Mouse (Mus musculus) hematopoietic stem cell, adult 5-6 weeks (primary cell): ENCODE measurements around the gene Serinc3. TPM values are rescaled to one million over a fixed set of nuclear protein-coding genes. Genes with fewer than 3 reads are reported as not detected.
"Not testable (repeated sequence)": the region's sequence is repeated elsewhere in the genome, so short reads cannot be mapped to it uniquely, and the experiment has no call there.

Source experiments
- ATAC-seq, 2 experiments: fragments of 125-278 bp in 1 of 2; replicated peaks in 1 of 2; 2 replicates each; pipeline ENCODE4 v1.8.0; 2016 to 2017; ENCODE audit warnings: inconsistent platforms in 2 of 2, mild to moderate bottlenecking in 2 of 2, moderate number of reproducible peaks in 2 of 2, low read depth in 1 of 2, moderate TSS enrichment in 1 of 2; ENCODE audit not compliant: low FRiP score in 2 of 2, poor library complexity in 2 of 2, severe bottlenecking in 2 of 2, insufficient read depth in 1 of 2, low TSS enrichment in 1 of 2
- total RNA-seq: library from RNA; stranded (forward); fragments of 172-1452, 232-1000 nt; gene quantifications from 2 replicates; pipeline ENCODE4 v1.2.3, GENCODE M21; 2017

Gene Serinc3
- total RNA-seq, 1 experiment from 2014 or later: 779 TPM

DNA sequence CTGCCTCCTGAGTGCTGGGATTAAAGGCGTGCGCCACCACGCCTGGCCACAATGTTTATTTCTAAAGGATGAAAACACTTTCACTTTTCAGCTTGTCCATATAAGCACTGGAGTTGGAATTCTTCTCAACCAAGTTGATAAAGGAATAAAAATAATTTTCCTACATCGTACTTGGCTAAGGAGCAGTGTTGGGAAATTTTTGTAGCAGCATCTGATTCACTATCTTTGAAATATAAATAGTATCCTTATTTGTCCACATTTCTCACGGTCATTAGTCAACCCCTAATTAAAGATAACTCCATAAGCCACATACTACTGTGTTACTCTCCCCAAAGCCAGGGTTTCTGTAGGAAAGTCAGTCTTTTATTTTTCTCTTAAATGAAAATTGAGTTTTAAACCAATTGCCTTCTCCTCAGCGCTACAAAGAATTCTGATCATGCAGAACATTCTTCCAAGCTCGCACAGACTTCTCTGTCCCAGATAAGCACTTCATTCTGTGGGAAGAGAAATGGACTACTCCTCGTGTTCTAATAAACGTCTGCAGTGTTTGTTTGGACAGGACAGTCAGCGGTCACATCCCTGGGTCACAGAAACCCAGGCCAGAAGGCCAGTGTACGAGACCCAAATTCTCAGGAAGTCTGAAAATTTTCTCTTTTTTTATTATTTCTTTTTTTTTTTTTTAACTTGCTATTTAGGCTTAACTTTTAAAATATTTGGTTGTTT lies 26.1 kb upstream of the Serinc3 start:
- no peak for ATAC-seq

DNA sequence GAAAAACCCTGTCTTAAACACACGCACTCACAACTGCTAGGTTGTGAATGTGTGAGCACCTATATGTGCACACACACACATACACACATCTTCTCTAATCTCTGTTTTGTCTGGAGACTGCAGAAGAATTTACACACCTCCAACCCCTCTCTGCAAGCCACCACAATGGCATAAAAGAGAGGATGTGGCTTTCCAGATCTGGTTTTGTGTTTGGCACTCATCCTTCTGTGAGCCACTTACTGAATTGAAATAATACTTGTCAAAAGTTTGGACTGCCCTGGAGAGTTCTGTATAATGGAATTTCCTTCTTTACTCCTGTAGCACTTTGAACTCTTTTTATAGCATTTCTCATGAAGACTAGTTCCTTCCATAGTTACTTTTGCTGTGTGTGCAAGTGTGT lies 22.1 kb upstream of the Serinc3 start:
- peak; percentile 62 to 76; a peak in 3 of 4 replicates for ATAC-seq

DNA sequence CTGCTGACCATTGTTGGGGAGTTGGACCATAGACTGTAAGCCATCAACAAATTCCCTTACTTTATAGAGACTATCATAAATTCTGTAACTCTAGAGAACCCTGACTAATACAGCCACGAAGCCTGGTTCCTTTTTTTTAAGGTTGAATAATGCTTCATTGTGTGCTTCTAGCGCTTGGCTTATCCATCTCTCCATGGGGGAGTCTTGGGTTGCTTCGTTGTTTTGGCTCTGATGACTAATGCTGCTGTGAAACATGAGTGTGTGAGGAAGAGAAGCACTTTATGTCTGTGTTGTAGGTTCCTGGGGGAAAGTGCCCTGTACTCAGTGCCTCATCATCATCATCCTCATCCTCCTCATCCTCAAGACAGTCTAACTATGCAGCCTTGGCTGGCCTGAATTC lies 19.0 kb upstream of the Serinc3 start:
- no peak for ATAC-seq

DNA sequence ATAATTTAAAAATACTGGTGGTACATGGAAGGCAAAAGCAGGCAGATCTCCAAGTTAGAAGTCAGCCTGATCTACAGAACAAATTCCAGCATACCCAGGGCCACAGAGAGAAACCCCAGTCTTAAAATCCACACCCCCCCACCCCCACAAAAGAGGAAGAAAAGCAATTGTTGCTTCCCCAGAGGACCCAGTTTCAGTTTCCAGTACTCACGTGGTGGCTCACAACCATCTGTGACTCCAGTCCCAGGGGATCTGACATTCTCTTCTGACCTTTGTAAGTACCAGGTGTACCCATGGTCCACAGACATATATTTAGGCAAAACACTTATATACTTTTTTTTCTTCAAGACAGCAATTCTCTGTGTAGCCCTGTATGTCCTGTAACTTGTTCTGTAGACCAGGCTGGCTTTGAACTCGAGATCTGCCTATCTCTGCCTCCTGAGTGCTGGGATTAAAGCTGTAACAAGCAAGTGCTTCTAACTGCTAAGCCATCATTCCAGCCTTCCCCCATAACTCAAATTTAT lies 17.8 kb upstream of the Serinc3 start:
- ATAC-seq: peak; percentile 40 to 43; a peak in 2 of 4 replicates

DNA sequence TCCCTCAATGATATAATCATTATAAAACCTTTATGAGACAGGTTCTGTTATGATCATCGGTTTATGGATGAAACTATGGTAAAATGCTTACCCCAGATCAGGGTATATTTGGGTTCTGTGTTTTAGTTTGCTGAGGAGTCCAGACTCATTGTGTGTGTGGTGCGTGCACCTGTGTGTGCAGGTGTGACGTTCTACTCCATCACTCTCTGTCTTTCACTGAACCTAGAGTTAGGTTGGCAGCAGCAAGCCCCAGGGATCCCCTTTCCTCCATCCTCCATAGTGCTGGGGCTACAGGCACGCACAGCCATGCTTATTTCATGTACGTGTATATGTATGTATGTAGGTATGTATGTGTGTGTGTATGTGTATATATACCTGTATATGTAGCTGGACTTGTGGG lies 17.1 kb upstream of the Serinc3 start:
- no peak for ATAC-seq

DNA sequence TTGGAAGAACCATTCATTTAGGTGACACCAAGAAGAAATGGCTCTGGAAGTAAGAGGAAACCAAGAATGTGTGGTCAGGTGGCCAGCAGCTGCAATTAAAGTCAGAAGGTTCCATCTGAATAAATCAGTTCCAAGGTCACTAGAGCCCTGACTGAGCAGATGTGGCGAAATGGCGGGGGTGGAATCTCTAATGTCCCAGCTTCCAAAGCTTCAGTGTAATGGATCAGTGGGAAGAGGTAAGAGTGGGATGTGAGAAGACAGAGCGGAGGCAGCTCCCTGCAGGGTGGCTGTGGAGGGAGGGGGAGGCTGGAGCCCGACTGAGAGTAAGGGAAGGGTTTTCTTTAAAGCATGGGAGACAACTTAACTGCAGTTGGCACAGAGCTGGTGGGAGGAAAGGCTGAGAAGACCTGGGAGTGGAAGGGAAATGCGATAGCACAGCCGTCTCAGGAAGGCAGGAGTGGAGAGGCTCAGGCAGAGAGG lies 16.5 kb upstream of the Serinc3 start:
- ATAC-seq: no peak

DNA sequence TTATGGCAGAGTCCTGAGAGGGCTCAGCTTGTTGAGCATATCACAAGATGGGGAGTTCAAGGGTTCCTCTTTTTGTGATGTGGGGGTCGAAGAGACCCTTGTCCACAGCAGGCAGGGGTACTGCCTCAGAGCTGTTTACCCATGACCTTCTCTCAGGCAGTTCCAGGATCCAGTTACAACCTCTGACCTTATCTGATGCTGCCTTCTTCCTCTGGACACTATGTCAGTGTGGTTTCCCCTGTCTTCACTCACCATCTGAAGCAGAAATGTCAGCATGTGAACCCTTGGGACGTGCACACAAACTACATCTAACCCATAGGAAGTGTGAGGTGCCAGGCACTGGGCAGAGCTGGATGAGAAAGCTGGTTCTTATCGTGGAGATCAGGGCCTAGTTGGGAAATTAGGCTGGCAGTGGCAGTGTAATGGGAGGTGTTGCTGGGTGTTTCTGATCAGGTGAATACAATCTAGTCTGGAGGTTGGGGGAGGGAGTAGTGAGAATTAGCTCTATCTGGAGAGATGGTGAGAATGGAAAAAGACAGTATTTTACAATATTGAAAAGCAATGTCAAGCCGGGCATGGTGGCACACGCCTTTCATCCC lies 15.3 kb upstream of the Serinc3 start:
- peak in 1 of 2 experiments; percentile 19; a peak in 1 of 4 replicates for ATAC-seq

DNA sequence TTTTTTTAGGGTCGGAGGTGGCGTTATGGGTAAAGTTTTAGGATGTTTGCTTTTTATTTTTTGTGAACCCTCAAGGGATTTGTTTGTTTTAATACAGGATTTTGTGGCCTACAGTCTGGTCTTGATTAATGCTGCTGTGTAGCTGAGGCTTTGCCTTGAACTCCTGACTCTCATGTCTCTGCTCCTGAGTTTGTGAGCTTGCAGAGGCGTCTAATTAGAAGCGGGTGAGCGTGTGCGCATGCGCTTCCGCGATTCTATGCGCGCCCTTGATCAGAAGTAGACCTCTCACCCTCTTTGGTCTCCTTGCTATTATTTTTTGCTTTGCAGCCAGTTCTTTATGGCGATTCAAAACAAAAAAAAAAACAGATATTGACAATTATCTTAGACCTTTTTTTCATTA lies 14.5 kb upstream of the Serinc3 start:
- ATAC-seq: no peak

DNA sequence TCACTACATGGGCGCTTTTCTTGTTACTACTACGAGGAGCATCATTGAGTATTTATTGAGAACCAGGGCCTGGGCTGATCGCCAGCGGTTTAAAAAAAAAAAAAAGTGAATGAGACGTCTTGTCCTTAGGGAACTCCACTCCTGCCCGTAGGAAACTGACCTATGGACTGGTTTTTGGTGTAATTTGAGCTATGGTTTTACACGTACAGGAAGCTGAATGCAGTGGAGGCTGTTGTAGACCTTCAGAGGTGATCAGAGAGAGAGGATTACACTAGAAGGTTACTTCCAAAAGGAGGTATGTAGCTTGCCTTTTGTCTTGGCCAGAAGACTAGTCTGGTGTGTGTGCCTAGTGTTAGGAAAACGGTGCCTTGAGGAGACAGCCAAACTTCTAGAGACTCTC lies 14.0 kb upstream of the Serinc3 start:
- ATAC-seq: no peak

DNA sequence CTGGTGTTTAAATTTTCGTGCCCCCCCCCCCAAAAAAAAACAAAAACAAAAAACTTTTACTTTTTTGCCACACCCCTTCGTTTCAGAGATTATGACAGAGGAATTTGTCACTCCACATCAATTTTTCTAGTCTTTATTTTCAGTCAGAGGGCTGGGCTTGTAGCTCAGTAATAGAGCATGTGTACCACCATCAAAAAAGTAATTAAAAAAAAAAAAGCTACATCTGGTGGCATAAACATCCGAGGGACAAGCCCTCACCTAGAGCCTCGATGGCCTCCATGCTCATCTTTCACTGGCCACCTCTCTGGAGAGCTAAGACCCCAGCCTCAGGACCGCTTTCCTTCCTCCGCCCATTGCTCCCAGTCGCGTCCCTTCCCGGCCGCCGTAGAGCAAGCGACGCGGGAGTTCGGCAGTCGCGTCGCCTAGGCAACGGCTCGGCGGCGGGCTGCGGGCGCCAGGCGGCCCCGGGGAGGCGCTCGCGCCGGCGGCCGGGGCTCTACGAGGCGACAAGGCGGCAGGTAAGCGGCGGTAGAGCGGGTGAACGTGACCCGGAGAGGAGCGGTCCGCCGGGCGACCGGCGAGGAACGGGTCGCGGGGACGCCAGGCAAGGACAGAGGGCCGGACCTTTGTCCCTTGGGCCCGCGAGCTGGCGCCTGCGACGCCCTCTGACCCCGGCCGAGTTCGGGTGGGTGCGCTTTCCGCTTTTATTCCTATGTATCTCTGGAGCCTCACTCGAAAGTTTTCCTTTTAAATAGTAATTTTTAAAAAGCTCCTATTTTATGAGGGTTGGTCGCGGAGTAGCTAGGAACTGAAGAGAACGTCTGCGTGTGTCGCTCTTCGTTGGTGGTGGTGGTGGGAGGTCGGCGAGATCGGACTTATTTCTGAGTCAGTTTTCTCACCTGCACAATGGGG lies 13.3 kb upstream of the Serinc3 start, which contains the start of gene Pkig:
Pkig (plus strand) TSS at position 412 of the 912 bp plus-strand sequence.
- ATAC-seq: peak; percentile 67 to 74

DNA sequence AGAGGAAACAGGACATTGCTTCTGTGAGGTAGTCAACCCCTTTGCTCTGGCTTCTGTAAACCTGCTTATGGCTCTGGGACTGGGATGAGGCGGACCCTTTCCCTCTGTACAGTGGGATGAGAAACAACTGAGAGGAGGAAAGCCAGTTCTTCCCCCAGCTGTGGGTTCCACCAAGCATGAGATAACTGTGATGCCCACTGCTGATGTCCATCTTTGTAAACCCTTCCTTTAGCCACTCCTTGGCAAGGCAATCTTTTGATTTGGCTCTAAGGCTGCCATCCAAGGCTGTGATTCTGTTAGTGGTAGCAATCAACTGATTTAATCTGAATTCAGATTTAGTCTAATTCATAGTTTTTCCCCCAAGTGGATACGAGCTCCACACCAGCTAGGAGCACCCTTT lies 12.6 kb upstream of the Serinc3 start:
- ATAC-seq: no peak

DNA sequence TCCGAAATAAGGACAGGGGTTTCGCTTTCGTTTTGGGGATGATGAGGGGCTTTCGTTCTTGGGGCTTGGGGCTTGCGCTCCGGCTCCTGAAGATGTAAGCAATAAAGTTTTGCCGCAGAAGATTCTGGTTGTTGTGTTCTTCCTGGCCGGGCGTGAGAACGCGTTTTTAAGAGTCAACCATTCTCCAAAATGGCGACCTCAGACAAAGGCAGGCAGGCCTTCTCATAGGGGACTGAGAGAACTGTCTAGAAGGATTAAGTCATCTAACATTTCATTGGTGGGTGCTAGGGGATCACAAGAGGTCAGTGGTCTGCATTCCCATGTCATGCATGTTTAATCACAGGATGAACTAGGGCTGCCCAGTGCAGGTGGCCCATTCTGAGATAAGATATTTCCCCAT lies 10.8 kb upstream of the Serinc3 start:
- ATAC-seq: not testable (repeated sequence)

DNA sequence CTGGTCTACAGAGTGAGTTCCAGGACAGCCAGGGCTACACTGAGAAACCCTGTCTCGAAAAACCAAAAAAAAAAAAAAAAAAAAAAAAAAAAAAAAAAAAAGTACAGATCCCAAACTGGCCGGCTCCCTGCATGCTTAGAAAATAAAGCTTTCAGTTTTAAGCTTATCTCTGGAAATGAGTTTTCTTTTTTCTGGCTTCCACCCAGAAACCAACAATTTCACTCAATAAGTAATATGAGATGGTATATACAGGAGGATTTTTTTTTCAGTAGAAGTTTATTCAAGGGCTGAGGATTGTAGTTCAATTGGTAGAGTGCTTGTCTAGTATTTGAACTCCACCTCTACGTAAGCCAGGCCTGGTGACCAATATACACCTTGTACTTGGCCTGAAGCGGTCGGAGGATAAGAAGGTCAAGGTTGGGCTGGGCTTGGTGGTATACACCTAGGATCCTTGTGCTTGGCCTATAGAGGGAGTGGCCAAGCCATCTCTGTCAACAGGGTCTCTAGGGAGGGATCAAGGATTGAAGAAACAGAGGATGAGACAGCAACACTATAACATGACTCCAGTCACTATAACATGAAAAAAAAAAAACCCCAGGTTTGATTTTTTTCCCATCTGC lies 1.6 kb upstream of the Serinc3 start:
- no peak for ATAC-seq

DNA sequence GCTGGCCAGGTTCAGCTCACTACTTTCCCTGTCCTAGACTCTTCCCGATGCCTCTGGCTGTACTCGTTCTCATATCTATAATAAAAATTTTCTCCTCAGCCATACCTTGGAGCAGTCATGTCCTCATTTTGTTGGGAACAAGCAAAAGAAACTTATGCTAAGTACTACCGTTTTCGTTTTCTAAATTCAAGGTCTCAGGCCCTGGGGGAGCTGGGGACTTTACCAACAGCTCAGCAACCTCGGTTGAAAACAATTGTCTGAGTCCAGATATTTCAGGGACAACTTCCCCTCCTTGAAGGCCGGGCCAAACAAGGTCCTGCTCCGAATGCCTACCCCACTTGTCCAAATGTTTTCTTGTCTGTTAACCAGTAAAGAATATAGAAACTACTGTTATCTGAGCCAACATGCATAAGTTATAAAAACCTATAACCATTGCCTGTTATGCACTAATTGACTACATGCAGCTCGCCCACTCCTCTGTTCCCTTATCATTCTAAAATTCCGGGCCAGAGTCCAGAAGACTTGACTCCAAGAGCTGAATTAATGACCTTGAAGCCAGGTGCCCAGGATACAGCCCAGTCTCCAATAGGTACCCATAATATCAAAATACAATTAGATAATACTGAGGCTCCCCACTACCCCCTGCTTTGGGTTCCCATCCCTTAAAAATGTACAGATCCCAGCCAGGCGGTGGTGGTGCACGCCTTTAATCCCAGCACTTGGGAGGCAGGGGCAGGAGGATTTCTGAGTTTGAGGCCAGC lies 949 bp upstream of the Serinc3 start:
- ATAC-seq: no peak

DNA sequence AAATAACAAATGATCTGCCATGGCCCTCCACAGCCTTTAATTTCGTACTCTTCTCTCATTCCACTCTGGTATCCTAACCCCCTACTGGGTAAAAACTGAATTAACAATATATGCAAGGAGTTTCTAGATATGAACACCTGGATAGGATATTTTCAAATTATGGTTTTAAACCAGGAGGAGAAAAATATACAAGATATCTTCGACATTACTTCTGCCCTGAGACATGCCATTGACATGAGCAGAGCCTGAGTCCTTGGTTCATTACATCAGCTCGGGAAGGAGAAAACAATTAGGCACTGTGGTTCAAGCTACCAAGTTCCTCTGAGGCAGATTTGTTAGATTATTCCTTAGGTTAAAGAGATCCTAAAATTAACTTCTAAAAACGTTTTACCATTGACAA lies 884 bp downstream of the Serinc3 start:
- no peak for ATAC-seq

DNA sequence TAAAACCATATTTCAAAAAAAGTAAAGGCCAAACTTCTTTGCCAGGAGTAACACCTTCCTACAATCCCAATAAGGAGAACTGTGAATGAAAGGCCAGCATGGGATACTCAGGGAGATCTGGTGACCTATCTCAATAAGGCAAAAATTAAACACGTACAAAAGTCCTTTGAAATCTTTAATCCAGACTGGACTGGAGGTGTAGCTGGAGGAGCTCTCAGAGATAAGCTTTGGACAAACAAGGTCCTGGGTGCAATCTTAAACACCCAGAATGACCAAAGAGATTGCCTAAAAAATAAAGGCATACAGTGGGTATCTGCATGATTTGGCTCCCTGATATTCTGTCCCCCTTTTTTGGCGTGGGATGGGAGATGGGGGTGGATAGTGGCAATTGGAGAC lies 1.4 kb downstream of the Serinc3 start:
- ATAC-seq: no peak
